Mouse (Mus musculus): ENCODE results near the gene Gpatch2l.

Gene Gpatch2l

DNA sequence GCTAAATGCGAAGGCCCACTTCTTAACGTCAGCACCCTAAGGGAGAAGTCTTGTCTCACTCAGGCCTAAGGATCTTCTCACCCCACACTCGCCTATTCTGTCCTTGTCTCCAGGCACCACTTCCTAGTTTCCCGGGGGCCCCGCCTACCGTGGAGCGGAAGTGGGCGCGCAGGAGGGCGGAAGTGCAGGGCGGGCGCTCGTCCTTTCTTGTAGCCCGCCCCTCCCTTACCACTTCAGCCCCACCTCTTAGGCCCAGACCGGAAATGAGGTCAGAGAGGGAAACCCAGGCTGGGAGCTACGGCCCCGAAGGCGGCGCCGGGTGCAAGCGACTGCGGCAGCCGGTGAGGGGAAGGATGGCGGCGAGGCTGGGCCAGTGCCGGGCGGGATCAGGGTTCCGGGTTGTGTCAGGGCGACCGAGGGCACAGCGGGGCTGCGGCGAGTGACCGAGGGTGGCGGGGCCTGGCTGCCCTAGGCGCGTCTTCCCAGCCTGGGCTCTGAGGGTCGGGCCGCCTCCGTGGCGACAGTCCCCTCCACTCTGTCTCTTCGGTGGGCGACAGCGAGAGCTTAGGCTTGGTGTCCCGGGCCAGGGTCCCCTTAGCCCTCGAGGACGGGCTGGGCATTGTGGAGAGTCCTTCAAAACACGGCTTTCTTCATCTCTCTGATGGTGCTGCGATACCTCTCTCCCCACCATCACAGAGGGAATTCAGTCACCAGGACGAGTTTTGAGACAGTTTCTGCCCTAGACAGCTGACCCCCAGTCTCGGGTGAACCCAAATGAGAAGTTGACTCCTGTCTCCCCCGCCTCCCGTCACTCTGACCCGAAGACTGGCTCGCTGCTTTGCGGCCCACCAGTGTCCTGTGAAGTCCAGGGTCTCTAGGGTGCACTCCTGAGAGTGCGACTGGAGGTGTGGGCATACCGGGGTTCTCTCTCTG lies at the start of gene Gpatch2l:
TSS of gene Gpatch2l (plus strand) at position 255 of the 933 bp plus-strand sequence.
- DNase-seq (ENCODE audit: low read depth, low spot score), result peak; percentile 81

DNA sequence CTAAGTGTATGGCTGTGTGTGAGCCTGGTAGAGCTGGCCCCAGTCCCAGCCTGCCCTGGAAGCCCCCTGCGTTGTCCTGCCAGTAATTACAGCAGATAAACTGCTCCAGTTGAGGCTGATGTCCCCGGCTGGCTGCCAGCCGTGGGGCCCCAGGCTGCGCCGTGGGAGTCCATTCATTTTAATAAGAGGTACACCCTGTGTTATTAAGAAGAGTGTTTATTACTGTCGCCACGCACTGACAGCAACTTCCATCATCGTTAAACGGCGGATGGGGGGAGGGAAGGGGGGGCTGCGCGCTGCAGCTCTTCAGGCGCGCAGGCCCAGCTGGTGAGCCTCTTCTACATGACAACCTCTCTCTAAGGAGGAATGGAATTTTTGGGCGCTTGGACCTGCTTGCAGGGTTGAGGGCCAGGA lies 49.6 kb upstream of the Gpatch2l start:
- no peak for DNase-seq (ENCODE audit: low read depth, low spot score)

DNA sequence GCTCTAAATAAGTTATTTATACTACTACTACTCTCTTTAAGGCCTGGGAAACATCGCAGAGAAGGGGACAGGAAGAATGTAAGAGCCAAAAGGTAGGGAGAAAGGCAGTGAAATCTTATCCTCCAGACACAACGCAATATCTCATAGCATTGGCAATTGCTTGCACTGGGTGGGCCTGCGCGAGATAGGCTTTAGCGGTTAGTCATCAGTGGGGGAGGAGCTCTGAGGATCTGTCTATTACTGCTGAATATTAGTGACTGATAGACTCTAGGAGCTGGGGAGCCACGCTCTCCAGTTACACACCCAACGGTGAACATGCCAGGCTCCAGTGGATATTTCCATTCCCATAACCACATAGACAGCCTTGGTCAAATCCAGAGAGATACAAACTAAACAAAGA lies 44.7 kb upstream of the Gpatch2l start:
- DNase-seq (ENCODE audit: low read depth, low spot score), result no peak

DNA sequence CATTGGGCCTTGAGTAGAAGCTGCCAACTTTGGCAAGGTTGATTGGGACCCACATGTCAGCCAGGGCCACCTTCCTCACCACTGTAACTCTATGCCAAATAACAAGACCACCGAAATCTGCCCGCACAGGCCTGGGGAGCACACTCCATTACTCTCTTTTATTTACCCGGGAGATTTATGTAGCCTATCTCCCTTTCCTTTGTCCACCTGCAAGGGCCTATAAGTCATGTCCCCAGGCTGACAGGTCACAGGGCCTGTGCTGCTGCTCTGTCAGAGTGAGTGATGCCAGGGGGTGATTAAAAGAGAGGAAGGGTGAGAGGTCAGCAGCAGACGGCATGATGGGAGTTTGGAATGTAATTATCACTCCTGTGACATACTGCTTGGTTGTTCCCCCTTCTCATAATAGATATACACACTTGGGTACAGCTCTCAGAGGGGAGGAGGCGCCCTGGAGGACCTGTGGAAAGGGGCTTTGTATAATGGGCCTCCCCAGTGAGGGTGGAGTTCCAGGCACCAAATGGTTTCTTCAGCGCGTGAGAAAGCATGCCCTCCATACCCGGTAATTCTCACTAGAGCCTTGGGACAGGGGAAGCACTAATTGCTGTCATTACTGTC lies 38.1 kb upstream of the Gpatch2l start:
- DNase-seq (ENCODE audit: low read depth, low spot score), result no peak

DNA sequence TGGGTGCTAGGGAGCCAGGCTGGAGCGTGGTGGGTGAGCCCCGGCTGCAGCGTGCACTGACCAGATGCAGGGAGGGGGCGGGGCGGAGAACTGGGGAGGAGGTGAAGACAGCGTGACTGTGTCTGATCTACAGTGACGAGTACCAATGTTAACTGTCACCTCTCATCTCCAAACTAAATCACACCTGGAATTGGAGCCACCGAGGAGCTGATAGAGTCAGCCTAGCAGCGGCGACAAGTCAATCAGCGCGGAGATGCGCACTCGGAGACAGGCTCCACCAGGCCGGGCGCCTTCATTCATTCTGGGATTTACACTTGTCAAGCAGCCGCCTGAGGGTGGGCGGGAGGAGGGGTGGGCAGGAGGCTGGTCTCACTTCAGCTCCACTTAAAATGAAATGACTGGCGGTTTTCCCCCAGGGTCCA lies 30.5 kb upstream of the Gpatch2l start:
- DNase-seq (ENCODE audit: low read depth, low spot score), result no peak

DNA sequence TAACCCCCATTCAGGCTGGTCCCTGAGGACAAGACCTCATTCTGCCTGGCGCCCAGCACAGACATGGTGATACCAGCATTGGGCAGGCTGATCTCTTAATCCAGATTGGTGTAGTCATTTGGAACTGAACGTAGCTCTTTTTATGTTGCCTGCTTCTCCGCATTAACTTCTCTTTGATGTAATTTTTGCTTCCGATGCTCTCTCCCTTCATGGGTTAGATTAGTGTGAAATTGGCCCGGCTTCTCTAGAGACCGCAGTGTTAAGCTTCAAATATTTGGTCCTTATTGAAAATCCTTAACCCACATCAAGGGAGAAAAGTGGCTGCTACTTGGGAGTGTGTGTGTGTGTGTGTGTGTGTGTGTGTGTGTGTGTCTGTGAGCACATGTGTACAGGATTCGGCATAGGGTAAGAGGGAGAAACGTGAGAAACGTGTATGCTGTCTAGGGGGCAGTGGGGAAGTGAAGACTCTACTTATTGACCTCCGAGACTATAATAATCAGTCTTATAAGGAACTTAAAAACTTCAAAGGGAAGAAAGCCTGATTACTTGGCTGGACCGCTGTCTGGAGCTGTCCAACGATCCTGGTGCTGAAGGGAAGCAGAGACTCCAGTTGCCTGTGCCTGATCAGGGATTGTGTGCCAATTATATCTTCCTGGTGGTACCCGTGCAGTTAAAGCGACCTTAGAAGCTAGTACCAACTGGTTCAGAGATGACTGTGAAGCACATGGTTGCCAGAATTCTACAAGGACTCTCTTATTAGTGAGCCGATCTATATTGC lies 28.8 kb upstream of the Gpatch2l start:
- DNase-seq (ENCODE audit: low read depth, low spot score), result no peak

DNA sequence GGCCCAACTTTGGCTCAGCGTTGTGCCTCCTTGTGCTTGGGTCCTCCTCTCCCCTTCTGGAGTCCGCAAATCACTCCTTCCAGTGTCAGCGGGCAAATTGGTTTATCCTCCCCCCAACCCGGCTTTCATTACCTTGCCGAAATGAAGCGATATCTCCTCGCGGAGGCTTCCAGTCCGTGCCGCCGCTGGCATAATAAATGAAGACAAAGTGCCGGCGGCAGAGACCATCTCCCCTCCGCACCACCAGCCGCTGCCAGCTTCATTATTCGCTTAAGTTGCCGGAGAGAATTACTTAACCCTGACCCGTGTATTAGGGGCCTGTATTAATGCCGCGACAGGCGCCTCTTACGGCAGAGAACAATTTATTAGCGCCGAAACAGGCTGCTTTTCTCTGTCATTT lies 27.5 kb upstream of the Gpatch2l start:
- DNase-seq (ENCODE audit: low read depth, low spot score), result no peak

DNA sequence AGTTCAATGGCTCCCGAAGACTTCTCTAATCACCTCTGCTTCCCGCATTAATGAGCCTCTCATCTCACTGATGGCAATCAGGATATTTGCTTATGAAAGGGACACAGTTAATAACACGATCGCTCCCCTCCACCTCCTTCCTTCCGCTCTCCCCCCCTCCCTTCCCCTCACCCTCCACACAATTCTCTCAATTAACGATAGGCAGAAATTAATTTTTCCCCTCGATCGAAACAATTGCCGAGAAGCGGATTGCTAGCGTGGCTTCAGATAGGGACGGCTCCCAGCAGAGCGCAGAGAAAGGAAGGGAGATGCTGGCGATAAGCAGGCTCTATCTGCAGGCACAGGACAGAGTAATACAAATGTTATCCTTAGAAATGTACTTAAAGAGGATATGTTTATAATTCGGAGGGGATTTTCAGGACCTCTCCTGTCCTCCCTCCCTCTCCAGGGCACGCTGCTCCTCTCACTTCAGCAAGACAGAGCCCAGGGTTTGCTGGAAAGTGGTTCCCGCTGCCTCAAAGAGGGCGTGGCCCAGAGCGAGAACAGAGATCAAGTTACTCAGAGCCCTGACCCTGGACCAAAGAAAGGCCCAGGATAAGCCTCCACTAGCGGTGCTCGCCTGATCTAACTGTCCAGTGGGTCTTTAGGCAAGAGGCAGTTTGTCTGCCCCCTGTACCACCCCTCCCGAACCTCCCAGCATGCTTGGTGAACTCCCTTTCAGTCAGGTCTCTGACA lies 24.8 kb upstream of the Gpatch2l start:
- no peak for DNase-seq (ENCODE audit: low read depth, low spot score)

DNA sequence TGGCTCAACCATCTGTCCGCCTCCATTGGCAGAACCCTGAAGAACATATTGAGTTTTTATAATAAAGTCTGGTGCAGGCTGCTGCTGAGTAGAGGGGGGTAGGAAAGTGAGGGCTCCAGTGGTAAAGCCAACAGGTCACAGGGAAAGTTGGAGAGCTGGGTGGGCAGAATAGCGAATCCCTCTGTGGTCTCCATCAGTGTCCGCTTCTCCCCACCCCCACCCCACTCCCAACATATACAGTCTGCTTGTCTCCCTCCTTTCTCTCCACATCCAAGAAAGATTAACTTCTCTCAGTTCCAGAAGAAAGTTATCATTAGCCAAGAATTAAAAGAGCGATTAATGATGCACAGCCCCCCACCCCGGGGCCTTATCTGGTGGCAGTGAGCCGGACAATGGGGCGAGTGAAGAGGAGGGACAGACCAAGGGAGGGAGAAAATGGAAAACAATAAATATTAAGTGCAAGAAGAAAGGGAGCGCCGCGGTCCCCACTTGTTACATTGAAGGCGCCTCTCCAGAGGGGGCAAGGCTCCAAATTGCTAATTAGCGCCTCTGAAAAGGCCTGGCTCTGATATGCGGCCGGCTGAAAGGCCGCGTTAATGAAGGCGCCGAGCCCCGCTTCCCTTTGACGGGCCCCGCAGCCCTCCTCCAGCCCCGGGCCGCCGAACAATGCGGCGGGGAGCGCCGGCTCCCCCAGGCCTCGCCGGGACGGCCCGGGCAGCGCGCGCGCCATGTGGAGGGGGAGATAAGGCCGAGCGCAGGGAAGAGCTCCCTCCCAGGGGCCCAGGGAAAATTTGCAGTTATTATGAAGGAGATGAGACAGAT lies 21.2 kb upstream of the Gpatch2l start:
- no peak for DNase-seq (ENCODE audit: low read depth, low spot score)

DNA sequence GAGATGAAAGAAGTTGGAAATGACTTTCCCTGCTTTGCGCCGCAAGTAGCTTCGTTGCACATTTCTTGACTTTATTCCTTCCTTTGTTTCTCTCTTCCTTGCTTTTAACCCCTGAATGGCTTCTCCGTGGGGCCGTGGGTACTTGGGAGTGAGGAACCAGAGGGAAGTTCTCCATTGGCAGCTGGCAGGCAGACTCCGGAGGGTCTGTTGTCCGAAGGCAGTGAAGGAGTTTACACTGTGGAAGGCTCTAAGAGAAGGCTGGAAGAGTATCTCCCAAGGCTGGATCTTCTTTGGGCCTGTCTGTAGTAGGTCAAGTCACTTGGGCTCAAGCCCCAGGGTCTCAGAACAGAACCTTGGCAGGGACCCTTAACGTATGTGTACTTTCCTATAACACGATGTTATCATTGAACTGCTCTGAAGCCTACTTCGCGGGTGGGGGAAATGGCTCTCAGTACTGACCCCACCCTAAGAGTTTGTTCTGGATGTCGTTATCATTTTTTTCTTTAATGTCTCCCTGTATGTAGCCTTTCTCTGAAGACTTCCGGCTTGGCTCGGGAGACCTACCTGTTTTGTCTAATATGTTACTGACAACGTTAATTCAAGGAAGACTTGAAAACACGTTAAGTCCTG lies 20.5 kb upstream of the Gpatch2l start:
- no peak for DNase-seq (ENCODE audit: low read depth, low spot score)

DNA sequence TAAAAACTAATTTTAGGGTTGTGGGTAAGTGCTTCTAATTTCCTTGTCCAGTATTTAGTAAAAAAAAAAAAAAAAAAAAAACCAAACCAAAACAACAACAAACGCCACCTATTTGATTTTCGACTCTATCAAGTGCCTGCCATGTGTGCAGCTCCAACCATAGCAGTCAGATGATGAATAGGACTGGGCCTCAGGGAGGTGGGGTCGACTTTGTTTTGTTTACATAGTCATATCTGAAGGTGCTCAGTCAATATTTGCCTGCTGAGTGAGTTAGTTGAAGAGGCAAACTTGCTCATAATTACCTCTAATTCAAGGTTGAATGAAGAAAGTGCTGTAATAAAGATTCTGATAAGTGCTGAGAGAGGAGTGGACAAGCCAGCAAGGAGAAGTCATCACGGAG lies 7.4 kb upstream of the Gpatch2l start:
- no peak for DNase-seq (ENCODE audit: low read depth, low spot score)

DNA sequence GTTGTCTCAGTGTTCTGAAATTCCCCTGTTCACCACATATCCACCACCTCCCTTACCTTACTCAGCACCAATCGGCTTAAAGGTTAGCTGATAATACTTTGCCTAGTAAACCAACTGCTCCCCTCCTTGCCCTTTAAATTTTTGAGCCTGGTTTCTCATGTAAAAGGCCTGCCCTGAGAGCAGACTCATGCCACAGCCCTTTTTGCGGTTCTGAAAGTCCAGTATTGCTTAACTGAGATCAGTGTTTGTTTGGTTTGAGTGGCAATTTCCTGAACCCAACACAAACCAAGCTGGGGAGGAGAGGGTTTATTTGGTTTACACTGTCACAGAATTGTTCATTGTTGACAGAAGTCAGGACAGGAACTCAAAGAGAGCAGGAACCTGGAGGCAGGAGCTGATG lies 2.9 kb upstream of the Gpatch2l start:
- DNase-seq (ENCODE audit: low read depth, low spot score), result no peak

DNA sequence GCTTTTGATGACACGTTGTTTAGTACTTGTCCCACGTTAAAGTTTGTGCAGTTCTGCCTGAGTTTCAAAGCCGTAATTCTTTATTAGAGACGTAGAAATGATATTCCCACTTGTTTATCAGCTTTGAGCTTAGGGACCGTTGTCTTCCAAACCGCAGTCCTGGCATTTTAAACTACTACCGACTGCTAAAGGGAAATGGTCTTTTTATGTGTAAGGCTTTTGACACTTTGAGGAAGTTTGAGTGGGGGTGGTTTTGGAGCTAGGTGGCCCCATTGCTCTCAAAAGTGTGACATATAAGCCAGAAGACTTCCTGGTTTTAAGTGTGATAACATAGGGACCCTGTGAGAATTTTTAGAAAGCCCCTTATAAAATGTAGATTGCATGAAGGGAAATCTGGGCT lies 905 bp downstream of the Gpatch2l start:
- DNase-seq (ENCODE audit: low read depth, low spot score), result no peak

DNA sequence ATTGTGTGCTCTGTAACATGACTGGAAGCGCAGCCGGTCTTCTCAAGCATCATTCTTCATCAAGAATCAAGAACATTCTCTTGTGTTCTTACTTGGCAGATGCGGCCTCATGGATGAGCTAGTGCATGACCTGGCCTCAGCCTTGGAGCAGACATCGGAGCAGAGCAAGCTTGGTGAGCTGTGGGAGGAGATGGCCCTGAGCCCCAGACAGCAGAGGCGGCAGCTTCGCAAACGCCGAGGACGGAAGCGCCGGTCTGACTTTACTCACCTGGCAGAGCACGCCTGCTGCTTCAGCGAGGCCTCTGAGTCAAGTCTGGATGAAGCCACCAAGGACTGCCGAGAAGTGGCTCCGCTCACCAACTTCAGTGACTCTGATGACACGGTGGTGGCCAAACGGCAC lies 2.3 kb downstream of the Gpatch2l start:
- DNase-seq (ENCODE audit: low read depth, low spot score), result no peak

DNA sequence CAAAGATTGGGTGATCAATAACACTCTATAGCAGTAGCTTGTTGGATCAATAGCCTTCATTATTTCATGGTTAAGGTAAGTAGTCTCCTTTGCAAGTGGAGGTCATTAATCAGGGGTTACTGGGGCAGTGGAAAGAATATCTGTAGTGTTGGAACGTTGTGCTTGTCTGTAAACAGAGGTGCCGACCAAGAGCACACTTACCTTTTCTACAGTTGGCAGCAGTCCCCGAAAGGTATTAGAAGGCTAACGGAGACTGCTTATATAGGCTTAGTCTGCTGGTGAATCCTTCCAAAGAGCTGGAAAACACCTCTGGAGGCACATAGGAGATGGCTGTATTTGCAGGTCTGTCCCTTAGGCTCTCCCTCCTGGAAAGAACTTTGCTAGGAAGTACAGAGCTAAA lies 8.5 kb downstream of the Gpatch2l start:
- no peak for DNase-seq (ENCODE audit: low read depth, low spot score)

DNA sequence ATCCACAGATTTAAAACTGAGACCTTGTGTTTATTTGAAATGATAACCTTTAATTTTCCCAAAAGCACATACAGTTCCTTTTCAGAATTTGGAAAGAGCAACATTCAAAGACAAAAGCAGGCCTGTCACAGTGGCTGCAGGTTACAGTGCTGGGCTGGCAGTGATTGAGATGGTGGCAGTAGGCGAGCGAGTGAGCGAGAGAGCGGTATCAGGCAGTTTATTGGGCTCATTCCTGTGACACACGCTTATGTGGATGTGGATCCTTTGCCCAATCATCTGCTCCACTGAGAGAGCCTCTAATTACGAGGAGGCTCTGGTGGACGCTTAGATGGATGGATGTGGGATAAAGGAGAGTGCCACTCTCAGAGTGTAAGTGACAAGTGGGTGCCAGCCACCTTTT lies 13.3 kb downstream of the Gpatch2l start:
- DNase-seq (ENCODE audit: low read depth, low spot score), result no peak

DNA sequence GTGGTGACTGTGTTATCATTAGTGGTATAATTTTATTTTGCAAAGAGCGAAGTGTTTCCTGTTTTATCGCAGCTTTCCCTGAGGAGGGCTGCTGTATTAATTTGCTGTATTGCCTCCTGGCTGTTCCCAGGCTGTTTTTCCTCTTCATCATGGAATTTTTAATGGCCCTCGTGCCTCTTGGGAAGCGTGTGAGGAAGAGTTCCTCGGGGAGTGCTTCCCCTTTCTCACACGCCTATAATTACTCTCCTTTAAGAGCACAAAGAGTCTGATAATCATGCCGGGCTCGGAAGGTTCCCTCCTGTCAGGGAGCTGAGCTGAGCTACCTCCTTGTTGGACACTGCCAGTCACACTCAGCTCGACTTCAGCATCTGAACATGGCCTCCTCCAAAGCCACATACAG lies 30.0 kb downstream of the Gpatch2l start:
- DNase-seq (ENCODE audit: low read depth, low spot score), result no peak

DNA sequence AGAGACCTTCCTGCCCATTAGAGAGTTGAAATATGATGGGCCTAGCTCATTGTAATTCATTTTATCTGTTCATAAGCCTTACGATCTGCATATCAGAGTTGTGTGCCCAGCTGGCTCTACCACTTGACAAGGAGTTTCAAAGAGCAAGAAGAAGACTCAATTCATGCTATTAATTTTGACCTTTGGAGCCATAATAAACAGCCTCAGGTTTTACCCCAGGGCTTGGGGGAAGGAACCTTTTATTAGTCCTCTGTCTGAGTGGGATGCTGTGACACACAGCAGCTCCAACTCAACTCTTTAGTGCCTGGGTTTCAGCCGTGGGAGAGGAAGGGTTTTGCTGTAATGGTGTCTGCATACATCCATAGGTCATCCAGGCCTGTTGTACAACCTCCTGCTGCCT lies 32.6 kb downstream of the Gpatch2l start:
- DNase-seq (ENCODE audit: low read depth, low spot score), result no peak

DNA sequence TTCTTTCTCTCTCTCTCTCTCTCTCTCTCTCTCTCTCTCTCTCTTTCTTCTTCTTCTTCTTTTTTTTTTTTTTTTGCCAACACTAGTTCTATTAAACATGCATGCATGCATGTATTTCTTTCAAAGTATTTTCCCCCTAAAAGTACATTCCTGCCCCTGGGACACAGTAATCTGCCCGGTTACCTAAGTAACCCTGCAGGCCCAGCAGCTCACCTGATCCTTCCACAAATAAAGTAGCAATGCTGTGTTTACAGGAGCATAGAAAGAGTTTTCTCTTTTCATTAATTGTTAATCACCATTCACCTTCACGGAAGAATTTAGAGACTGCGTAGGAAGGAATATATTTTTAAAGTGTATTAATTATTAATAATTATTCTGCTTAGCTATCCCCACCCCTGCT lies 34.1 kb downstream of the Gpatch2l start:
- no peak for DNase-seq (ENCODE audit: low read depth, low spot score)

DNA sequence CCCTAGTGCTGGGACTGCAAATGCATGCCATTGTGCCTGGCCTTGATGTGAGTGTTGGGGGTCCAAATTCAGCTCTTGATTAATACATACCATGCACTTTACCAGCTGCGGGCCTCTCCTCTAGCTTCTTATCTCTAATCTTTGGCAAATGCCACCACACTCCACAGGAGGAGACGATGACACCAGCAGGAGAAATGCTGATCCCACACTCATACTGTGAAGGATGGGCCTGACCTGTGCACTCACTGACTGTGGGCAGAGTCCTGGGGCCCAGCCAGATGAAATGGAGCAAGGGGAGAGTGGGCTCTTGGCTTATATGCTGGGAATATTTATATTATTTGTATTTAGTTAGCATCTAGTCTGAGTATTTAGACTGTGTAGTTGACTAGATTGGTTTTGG lies 34.8 kb downstream of the Gpatch2l start:
- DNase-seq (ENCODE audit: low read depth, low spot score), result no peak
